Mouse (Mus musculus) splenic B cell, adult 2 months (primary cell): ENCODE measurements at regions not wholly inside any gene's neighbourhood (a gene's known extent, or its start where the extent isn't known, plus 50 kb on each side); places are given as distances from the start of the nearest gene placed in this dataset.
A peak's percentile ranks its signal among the peaks of the same experiment; 100 is the strongest.

Source experiments
- DNase-seq: peaks from one replicate; pipeline ENCODE4 v3.0.0-alpha.2; 2011; ENCODE audit warnings: low read depth, low spot score
- H3K27me3 ChIP-seq: 2 replicates; pipeline ENCODE4 v1.6.1; 2012; ENCODE audit warnings: mild to moderate bottlenecking, low read length, moderate library complexity, mixed read lengths; ENCODE audit not compliant: control insufficient read depth, poor library complexity, insufficient read depth, severe bottlenecking
- H3K36me3 ChIP-seq: 2 replicates; pipeline ENCODE4 v1.6.1; 2012; ENCODE audit warnings: mild to moderate bottlenecking, low read length, moderate library complexity, mixed read lengths; ENCODE audit not compliant: control insufficient read depth, poor library complexity, insufficient read depth, severe bottlenecking

GRCm38 (mm10) chr2:78095536-78095935, 149.4 kb upstream of the Cwc22 start:
- Histone ChIP-seq H3K27me3 (no peaks in the 10 kb centered on the region), H3K36me3 (no peaks in the 10 kb centered on the region)
- DNase-seq: no peak

- Histone ChIP-seq H3K36me3 (no peaks in the 10 kb centered on the region), H3K27me3 (no peaks in the 10 kb centered on the region)
- DNase-seq: no peak
Observed at GRCm38 (mm10) chr2:78094921-78095320, 148.7 kb upstream of the Cwc22 start.

GRCm38 (mm10) chr2:78064321-78065037, 118.3 kb upstream of the Cwc22 start:
- Histone ChIP-seq H3K36me3 (no peaks in the 10 kb centered on the region), H3K27me3 (no peaks in the 10 kb centered on the region)
- DNase-seq: no peak

- DNase-seq: no peak
- Histone ChIP-seq H3K36me3 (no peaks in the 10 kb centered on the region), H3K27me3 (no peaks in the 10 kb centered on the region)
Observed at GRCm38 (mm10) chr2:78059801-78060416, 113.7 kb upstream of the Cwc22 start.

- Histone ChIP-seq H3K36me3 (no peaks in the 10 kb centered on the region), H3K27me3 (no peaks in the 10 kb centered on the region)
- no peak for DNase-seq
Observed at GRCm38 (mm10) chr2:78058988-78059387, 112.8 kb upstream of the Cwc22 start.

GRCm38 (mm10) chr2:78053910-78054309, 107.7 kb upstream of the Cwc22 start:
- Histone ChIP-seq H3K36me3 (no peaks in the 10 kb centered on the region), H3K27me3 (no peaks in the 10 kb centered on the region)
- no peak for DNase-seq

GRCm38 (mm10) chr2:78050542-78050941, 104.4 kb upstream of the Cwc22 start:
- no peak for DNase-seq
- no peaks in the 10 kb centered on the region for H3K27me3 ChIP-seq
- H3K36me3 ChIP-seq: no peaks in the 10 kb centered on the region

GRCm38 (mm10) chr2:78049248-78049874, 103.2 kb upstream of the Cwc22 start:
- Histone ChIP-seq H3K27me3 (no peaks in the 10 kb centered on the region), H3K36me3 (no peaks in the 10 kb centered on the region)
- DNase-seq: peak; percentile 53

GRCm38 (mm10) chr2:78048706-78049055, 102.5 kb upstream of the Cwc22 start:
- Histone ChIP-seq H3K36me3 (no peaks in the 10 kb centered on the region), H3K27me3 (no peaks in the 10 kb centered on the region)
- DNase-seq: no peak

- peak; percentile 61 for DNase-seq
- Histone ChIP-seq H3K27me3 (no peaks in the 10 kb centered on the region), H3K36me3 (no peaks in the 10 kb centered on the region)
Observed at GRCm38 (mm10) chr2:78048030-78048705, 102.0 kb upstream of the Cwc22 start.

GRCm38 (mm10) chr2:78027319-78027718, 81.1 kb upstream of the Cwc22 start:
- Histone ChIP-seq H3K36me3 (no peaks in the 10 kb centered on the region), H3K27me3 (no peaks in the 10 kb centered on the region)
- DNase-seq: no peak

- no peaks in the 10 kb centered on the region for H3K36me3 ChIP-seq
- no peak for DNase-seq
Observed at GRCm38 (mm10) chr2:78026808-78027207, 80.6 kb upstream of the Cwc22 start.

GRCm38 (mm10) chr2:78025651-78026435, 79.7 kb upstream of the Cwc22 start:
- Histone ChIP-seq H3K36me3 (no peaks in the 10 kb centered on the region), H3K27me3 (no peaks in the 10 kb centered on the region)
- no peak for DNase-seq

More at GRCm38 (mm10) chr2:78026808-78027207, 80.6 kb upstream of the Cwc22 start:
- no peaks in the 10 kb centered on the region for H3K27me3 ChIP-seq

GRCm38 (mm10) chr2:78024981-78025565, 78.9 kb upstream of the Cwc22 start:
- Histone ChIP-seq H3K27me3 (no peaks in the 10 kb centered on the region), H3K36me3 (no peaks in the 10 kb centered on the region)
- no peak for DNase-seq
